Mouse (Mus musculus) midbrain, embryonic 11.5 days (tissue): ENCODE results near the gene Mif. TPM values are rescaled to one million over a fixed set of nuclear protein-coding genes. Genes with fewer than 3 reads are reported as not detected.

ENCODE experiments used
- ATAC-seq: fragments of 200-750 bp; cut with Nextera tagmentation; 2 replicates; pipeline ENCODE4 v1.8.0; 2017; ENCODE audit warnings: moderate TSS enrichment, moderate library complexity; ENCODE audit not compliant: low FRiP score
- DNase-seq: peaks from one replicate; pipeline ENCODE4 v3.0.0; 2015; ENCODE audit warnings: low spot score; ENCODE audit errors: missing footprints
- H3K27ac ChIP-seq: fragments of 300-500 bp; sonication (generic); 2 replicates; pipeline ENCODE4 v1.5.1; 2014; ENCODE audit warnings: low read depth, low read length
- H3K27me3 ChIP-seq: fragments of 300-500 bp; sonication (generic); 2 replicates; pipeline ENCODE4 v1.6.1; 2014; ENCODE audit warnings: mild to moderate bottlenecking, low read length, moderate library complexity, mixed read lengths; ENCODE audit not compliant: control insufficient read depth, insufficient read depth
- H3K36me3 ChIP-seq: fragments of 300-500 bp; sonication (generic); 2 replicates; pipeline ENCODE4 v1.6.1; 2014; ENCODE audit warnings: mild to moderate bottlenecking, low read length, moderate library complexity, mixed read lengths; ENCODE audit not compliant: control insufficient read depth, insufficient read depth
- H3K4me1 ChIP-seq: fragments of 300-500 bp; sonication (generic); 2 replicates; pipeline ENCODE4 v1.6.1; 2014; ENCODE audit warnings: low read length; ENCODE audit not compliant: control insufficient read depth, insufficient read depth
- H3K4me2 ChIP-seq: fragments of 300-500 bp; sonication (generic); 2 replicates; pipeline ENCODE4 v1.6.1; 2014; ENCODE audit warnings: mild to moderate bottlenecking, moderate library complexity
- H3K4me3 ChIP-seq: fragments of 300-500 bp; sonication (generic); 2 replicates; pipeline ENCODE4 v1.5.1; 2014; ENCODE audit warnings: low read depth, low read length
- H3K9ac ChIP-seq: fragments of 300-500 bp; sonication (generic); 2 replicates; pipeline ENCODE4 v1.6.1; 2014; ENCODE audit warnings: low read length
- H3K9me3 ChIP-seq: fragments of 300-500 bp; sonication (generic); 2 replicates; pipeline ENCODE4 v1.6.1; 2016; ENCODE audit warnings: low read length; ENCODE audit not compliant: control insufficient read depth
- WGBS: fragments of 180-500 bp; shearing (Covaris S2); extraction: QIAGEN DNeasy Blood & Tissue Kit; methylation state at CpG from one replicate; pipeline ENCODE4 v1.1.7; 2014; 5-methylcytosine and 5-hydroxymethylcytosine counted together
- polyA plus RNA-seq: library from polyadenylated mRNA; unstranded; fragments of >200 nt; fragmentation: Nextera tagmentation; extraction: Ambion mirVana; gene quantifications from 2 replicates; pipeline ENCODE4 v1.2.1, GENCODE M21; 2014

Mif gene
- polyA plus RNA-seq, 1 experiment from 2014 or later = 1,834 TPM

DNA sequence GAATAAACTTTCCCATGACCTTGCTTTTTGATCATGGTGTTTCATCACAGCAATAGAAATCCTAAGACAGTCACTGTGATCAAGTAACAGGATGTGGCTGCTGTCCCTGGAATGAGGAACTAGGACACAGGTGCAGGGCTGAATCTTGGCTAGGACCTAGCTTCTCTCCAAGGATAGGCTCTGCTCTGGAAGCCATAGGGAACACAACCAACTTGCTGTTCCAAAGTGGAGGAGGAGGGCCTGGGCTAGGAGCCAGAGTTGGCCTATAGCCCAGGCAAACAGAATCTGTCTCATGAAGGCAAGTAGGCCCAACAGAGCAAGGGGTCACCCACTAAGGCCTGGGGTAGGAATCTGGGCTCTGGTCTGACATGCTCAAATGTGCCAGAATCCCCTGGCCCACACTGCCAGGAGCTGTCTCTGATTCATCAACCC, 31.5 kb downstream of the Mif start:
- Histone ChIP-seq H3K4me1 (peaks cover 2% of the 10 kb centered on the region; the same call in 1 of the 2 replicates), H3K36me3 (no peaks in the 10 kb centered on the region), H3K9ac (no peak overlapping the region), H3K9me3 (no peaks in the 10 kb centered on the region), H3K4me2 (no peak overlapping the region), H3K27ac (no peak overlapping the region), H3K27me3 (no peaks in the 10 kb centered on the region; the same call in 1 of the 2 replicates), H3K4me3 (no peak overlapping the region)
- DNase-seq (no peak), ATAC-seq (no peak)

DNA sequence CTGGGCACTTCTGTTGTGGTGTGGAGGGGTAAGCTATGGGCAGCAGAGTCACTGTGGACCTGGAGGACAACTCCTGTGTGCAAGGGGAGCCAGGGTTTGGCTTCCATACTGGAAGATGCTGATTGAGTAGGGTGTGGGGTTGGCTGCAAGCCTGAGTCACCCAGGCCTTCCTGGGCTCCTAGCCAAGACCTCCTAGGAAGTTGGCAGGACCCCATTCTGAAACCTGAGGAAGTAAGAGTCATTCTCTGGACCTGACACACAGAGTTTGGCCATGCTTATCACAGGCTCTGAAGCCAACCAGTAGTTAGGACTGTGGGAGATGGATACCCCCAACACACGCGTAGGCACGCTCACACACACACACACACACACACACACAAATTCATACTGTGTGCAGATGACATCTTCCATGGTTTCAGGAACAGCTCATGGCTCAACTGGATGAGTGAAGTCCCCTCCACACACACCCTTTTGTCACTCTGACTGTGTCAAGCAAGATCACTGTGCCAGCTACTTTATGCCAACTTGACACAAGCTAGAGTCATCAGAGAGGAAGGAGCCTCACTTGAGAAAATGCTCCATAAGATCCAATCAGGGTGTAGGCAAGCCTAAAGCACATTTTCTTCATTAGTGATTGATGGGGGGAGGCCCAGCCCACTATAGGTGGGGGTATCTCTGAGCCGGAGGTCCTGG, 32.2 kb downstream of the Mif start:
- DNase-seq (no peak), ATAC-seq (no peak)
- WGBS = 86% methylated on average over 4 of the region's 4 CpGs

DNA sequence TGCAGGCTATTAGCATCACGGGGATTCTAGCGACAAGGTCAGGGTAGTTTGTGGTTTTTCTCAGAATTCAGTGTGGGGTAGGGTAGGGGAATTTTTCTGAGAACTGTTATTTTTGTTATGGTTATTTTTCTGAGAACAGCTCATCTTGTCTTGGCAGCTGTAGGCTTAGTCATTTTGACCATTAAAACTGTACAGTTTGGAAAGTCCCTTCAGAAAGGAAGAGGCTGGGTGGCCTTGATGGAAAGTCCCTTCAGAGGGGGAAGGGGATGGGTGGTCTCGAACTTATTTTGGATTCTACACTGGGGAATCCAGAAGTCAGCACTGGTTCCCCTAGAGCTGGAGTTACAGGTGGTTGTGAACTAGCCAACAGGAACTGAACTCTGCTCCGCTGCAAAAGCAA, 35.5 kb downstream of the Mif start:
- Histone ChIP-seq H3K4me3 (no peak overlapping the region), H3K27ac (no peak overlapping the region), H3K9me3 (no peaks in the 10 kb centered on the region), H3K4me2 (no peak overlapping the region), H3K27me3 (no peaks in the 10 kb centered on the region), H3K4me1 (no peaks in the 10 kb centered on the region), H3K9ac (no peak overlapping the region), H3K36me3 (no peaks in the 10 kb centered on the region)
- DNase-seq (no peak), ATAC-seq (no peak)
- 86% methylated on average over 4 of the region's 4 CpGs for WGBS

More for the DNA sequence above, 32.2 kb downstream of the Mif start:
- Histone ChIP-seq H3K9ac (no peak overlapping the region), H3K27ac (no peak overlapping the region), H3K9me3 (no peaks in the 10 kb centered on the region), H3K4me3 (no peak overlapping the region), H3K4me2 (no peak overlapping the region), H3K27me3 (no peaks in the 10 kb centered on the region), H3K36me3 (no peaks in the 10 kb centered on the region), H3K4me1 (no peaks in the 10 kb centered on the region)

DNA sequence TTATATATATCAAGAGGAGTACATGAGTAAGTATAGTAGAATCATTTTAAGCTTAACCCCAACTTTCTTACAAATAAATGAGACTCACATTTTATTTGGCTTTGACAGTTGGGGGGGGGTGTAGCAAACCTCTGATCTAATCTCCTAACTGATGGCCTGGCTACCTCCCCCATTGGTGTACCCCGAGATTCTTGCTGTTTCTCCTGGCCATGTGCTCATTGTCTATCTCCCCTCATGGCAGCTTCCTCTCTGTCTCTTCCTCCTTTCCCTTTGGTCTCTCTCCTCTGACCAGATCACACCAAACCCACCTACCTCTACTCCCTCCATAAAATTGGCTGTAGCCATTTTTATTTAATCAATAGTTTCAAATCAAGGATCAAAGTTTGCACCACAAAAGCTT, 36.3 kb downstream of the Mif start:
- Histone ChIP-seq H3K27me3 (no peaks in the 10 kb centered on the region), H3K4me3 (no peak overlapping the region), H3K36me3 (no peaks in the 10 kb centered on the region), H3K9ac (no peak overlapping the region), H3K4me2 (no peak overlapping the region), H3K4me1 (no peaks in the 10 kb centered on the region), H3K9me3 (no peaks in the 10 kb centered on the region), H3K27ac (no peak overlapping the region)
- no peak for ATAC-seq
- WGBS = 92% methylated on average over 1 of the region's 1 CpGs
- DNase-seq = no peak

DNA sequence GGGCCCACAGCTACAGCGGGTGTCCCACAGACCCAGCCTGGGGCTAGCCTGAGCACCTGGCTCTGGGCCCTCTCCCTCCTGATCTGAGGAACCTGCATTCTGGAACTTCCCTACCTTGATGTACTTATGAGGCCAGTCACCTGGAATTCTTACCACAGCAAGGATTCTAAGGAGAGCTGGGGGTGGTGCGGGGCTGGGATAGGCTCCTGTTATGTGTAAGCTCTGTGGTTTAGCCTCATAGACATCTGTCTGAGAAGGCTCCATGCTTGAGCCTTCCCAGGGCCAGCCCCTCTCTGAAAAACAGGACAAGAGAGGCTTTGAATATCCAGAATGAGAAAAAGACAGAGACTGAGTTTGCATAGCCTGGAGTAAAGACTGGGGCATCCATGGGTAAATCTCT, 37.6 kb downstream of the Mif start, which contains the start of gene Gstt4:
TSS of gene Gstt4 (minus strand) at position 101 of the 400 bp plus-strand sequence.
- WGBS = 96% methylated on average over 2 of the region's 2 CpGs
- H3K4me3 ChIP-seq = no peak within 1 kb of the TSS

DNA sequence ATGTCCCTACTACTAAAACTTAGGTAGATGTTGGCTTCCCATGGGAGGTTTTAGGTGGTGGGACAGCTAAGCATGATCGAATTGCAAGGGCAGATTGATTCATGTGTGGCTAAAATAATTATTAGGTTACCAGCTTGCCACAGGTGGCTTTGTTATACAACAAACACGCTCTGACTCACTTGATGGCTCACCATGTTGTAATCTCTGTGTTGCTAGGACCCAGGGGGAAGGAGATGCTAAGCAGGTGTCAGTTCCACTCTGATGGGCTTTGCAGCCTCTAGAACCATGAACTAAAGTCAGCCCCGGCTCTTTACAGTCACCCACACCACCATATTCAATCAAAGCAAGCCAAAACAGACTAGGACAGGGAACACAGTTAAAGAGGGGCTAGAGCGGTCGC, 40.2 kb downstream of the Mif start:
- 83% methylated on average over 5 of the region's 5 CpGs for WGBS

More for the DNA sequence above, 37.6 kb downstream of the Mif start, which contains the start of gene Gstt4:
- no peak for ATAC-seq
- Histone ChIP-seq H3K27ac (no peak within 1 kb of the TSS), H3K9me3 (no peaks in the 10 kb centered on the region), H3K4me2 (no peak within 1 kb of the TSS), H3K36me3 (no peaks in the 10 kb centered on the region), H3K27me3 (no peaks in the 10 kb centered on the region), H3K9ac (no peak within 1 kb of the TSS), H3K4me1 (no peaks in the 10 kb centered on the region)
- no peak for DNase-seq

DNA sequence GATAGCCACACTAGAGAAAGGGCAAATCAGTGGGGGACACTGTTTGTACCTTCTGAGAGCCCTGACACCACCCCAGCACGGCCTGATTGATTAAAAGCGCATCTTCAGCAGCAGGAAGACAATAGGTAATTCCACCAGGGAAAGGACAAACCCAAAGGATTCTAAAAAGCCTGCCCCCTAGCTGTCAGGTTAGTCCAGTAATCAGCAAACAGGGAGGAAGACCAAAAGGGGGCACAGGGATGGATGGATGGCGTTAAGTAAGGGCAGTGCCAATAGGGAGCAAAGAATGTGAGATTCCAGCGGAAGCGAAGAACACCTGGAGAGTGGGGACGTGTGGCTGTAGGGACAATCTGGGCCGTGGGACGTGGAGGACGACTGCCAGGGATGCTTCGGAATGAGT, 41.4 kb downstream of the Mif start:
- no peak overlapping the region for H3K4me3 ChIP-seq
- no peaks in the 10 kb centered on the region for H3K9me3 ChIP-seq

More for the DNA sequence above, 40.2 kb downstream of the Mif start:
- Histone ChIP-seq H3K9ac (no peak overlapping the region), H3K27ac (no peak overlapping the region), H3K9me3 (no peaks in the 10 kb centered on the region), H3K4me2 (no peak overlapping the region), H3K27me3 (no peaks in the 10 kb centered on the region), H3K4me1 (no peaks in the 10 kb centered on the region), H3K4me3 (no peak overlapping the region), H3K36me3 (no peaks in the 10 kb centered on the region)
- no peak for DNase-seq
- no peak for ATAC-seq

More for the DNA sequence above, 41.4 kb downstream of the Mif start:
- no peak overlapping the region for H3K4me2 ChIP-seq
- DNase-seq = no peak
- H3K27ac ChIP-seq = no peak overlapping the region
- H3K4me1 ChIP-seq = no peaks in the 10 kb centered on the region
- 58% methylated on average over 10 of the region's 10 CpGs for WGBS
- H3K27me3 ChIP-seq = no peaks in the 10 kb centered on the region
- H3K9ac ChIP-seq = no peak overlapping the region
- ATAC-seq = no peak
- no peaks in the 10 kb centered on the region for H3K36me3 ChIP-seq

Other genes with a start within 250 kb of the Mif start
- gene Susd2, start 216.2 kb downstream of the Mif start, polyA plus RNA-seq = 1.2 and 1.6 TPM in 2 replicates
- 28.7 and 31.6 TPM in 2 replicates for gene Cabin1, start 95.9 kb downstream of the Mif start, polyA plus RNA-seq
- gene Ddt, start 86.8 kb downstream of the Mif start, polyA plus RNA-seq = 89.8 and 94.7 TPM in 2 replicates
- gene Gm20441, start 79.3 kb downstream of the Mif start, polyA plus RNA-seq = not detected in 2 replicates
- 1.0 and 1.2 TPM in 2 replicates for gene Gstt3, start 78.8 kb downstream of the Mif start, polyA plus RNA-seq
- 4.9 and 6.1 TPM in 2 replicates for gene Gstt1, start 61.7 kb downstream of the Mif start, polyA plus RNA-seq
- not detected in 2 replicates for gene Gstt4, start 37.7 kb downstream of the Mif start, polyA plus RNA-seq
- 6.3 and 8.4 TPM in 2 replicates for gene Gstt2, start 22.8 kb downstream of the Mif start, polyA plus RNA-seq
- 0.62 and 1.6 TPM in 2 replicates for gene Derl3, start 33.2 kb upstream of the Mif start, polyA plus RNA-seq
- 268 and 274 TPM in 2 replicates for gene Smarcb1, start 61.4 kb upstream of the Mif start, polyA plus RNA-seq
- gene Chchd10, start 72.9 kb upstream of the Mif start, polyA plus RNA-seq = 5.5 and 6.4 TPM in 2 replicates
- gene Mmp11, start 76.3 kb upstream of the Mif start, polyA plus RNA-seq = 33.6 and 34.6 TPM in 2 replicates
- 0.48 and 1.5 TPM in 2 replicates for gene Gm867, start 80.4 kb upstream of the Mif start, polyA plus RNA-seq
- 0.47 and 0.70 TPM in 2 replicates for gene Vpreb3, start 82.8 kb upstream of the Mif start, polyA plus RNA-seq
- 0.06 and 0.11 TPM in 2 replicates for gene Gm5134, start 94.3 kb upstream of the Mif start, polyA plus RNA-seq
- gene Zfp280b, start 172.4 kb upstream of the Mif start, polyA plus RNA-seq = 33.2 and 34.3 TPM in 2 replicates